Mouse (Mus musculus): ENCODE results near the gene Gatad2a. TPM values are rescaled to one million over a fixed set of nuclear protein-coding genes. Genes with fewer than 3 reads are reported as not detected.

Gatad2a gene
- polyA plus RNA-seq, 1 experiment from 2014 or later, result 18.9 TPM

GRCm38 (mm10) chr8:69936050-69936794 is 60.0 kb downstream of the Gatad2a start:
- ATAC-seq (ENCODE audit: low read depth), result peak; percentile 22; the same call in 1 of the 2 replicates
- 71% methylated on average over 7 of the region's 7 CpGs for WGBS (ENCODE audit: insufficient replicate concordance)
- H3K4me3 ChIP-seq (ENCODE audit: low read depth, low read length), result no peak overlapping the region
- H3K36me3 ChIP-seq (ENCODE audit: control insufficient read depth, insufficient read depth), result peaks cover 3% of the 10 kb centered on the region; the same call in 1 of the 2 replicates
- no peak overlapping the region for H3K4me2 ChIP-seq (ENCODE audit: low read depth, low read length)
- H3K4me1 ChIP-seq (ENCODE audit: control insufficient read depth, low read depth, low read length), result peaks cover 30% of the 10 kb centered on the region
- no peak overlapping the region for H3K9ac ChIP-seq (ENCODE audit: low read depth, low read length)
- no peak overlapping the region for H3K27ac ChIP-seq (ENCODE audit: low read length)
- H3K27me3 ChIP-seq (ENCODE audit: control insufficient read depth, insufficient read depth, low read depth, low read length), result no peaks in the 10 kb centered on the region
- H3K9me3 ChIP-seq (replicated peaks; ENCODE audit: control insufficient read depth, low read length), result no peaks in the 10 kb centered on the region

GRCm38 (mm10) chr8:69935431-69935830 is 60.8 kb downstream of the Gatad2a start:
- Histone ChIP-seq H3K27ac (ENCODE audit: low read length) (no peak overlapping the region), H3K9me3 (replicated peaks; ENCODE audit: control insufficient read depth, low read length) (no peaks in the 10 kb centered on the region), H3K36me3 (ENCODE audit: control insufficient read depth, insufficient read depth) (peaks cover 3% of the 10 kb centered on the region; the same call in 1 of the 2 replicates), H3K4me3 (ENCODE audit: low read depth, low read length) (no peak overlapping the region), H3K9ac (ENCODE audit: low read depth, low read length) (no peak overlapping the region), H3K27me3 (ENCODE audit: control insufficient read depth, insufficient read depth, low read depth, low read length) (no peaks in the 10 kb centered on the region), H3K4me1 (ENCODE audit: control insufficient read depth, low read depth, low read length) (peaks cover 29% of the 10 kb centered on the region), H3K4me2 (ENCODE audit: low read depth, low read length) (no peak overlapping the region)
- ATAC-seq (ENCODE audit: low read depth), result no peak
- 88% methylated on average over 3 of the region's 3 CpGs for WGBS (ENCODE audit: insufficient replicate concordance)

GRCm38 (mm10) chr8:69934582-69934981 is 61.6 kb downstream of the Gatad2a start:
- 78% methylated on average over 5 of the region's 5 CpGs for WGBS (ENCODE audit: insufficient replicate concordance)
- H3K27ac ChIP-seq (ENCODE audit: low read length), result no peak overlapping the region
- no peak overlapping the region for H3K4me2 ChIP-seq (ENCODE audit: low read depth, low read length)
- no peak for ATAC-seq (ENCODE audit: low read depth)
- no peaks in the 10 kb centered on the region for H3K9me3 ChIP-seq (replicated peaks; ENCODE audit: control insufficient read depth, low read length)
- H3K4me1 ChIP-seq (ENCODE audit: control insufficient read depth, low read depth, low read length), result peaks cover 21% of the 10 kb centered on the region
- H3K4me3 ChIP-seq (ENCODE audit: low read depth, low read length), result no peak overlapping the region
- H3K9ac ChIP-seq (ENCODE audit: low read depth, low read length), result no peak overlapping the region
- H3K36me3 ChIP-seq (ENCODE audit: control insufficient read depth, insufficient read depth), result peaks cover 3% of the 10 kb centered on the region; the same call in 1 of the 2 replicates
- no peaks in the 10 kb centered on the region for H3K27me3 ChIP-seq (ENCODE audit: control insufficient read depth, insufficient read depth, low read depth, low read length)

GRCm38 (mm10) chr8:69933811-69934210 is 62.4 kb downstream of the Gatad2a start:
- no peak for ATAC-seq (ENCODE audit: low read depth)
- Histone ChIP-seq H3K4me1 (ENCODE audit: control insufficient read depth, low read depth, low read length) (peaks cover 17% of the 10 kb centered on the region), H3K4me2 (ENCODE audit: low read depth, low read length) (no peak overlapping the region), H3K9me3 (replicated peaks; ENCODE audit: control insufficient read depth, low read length) (no peaks in the 10 kb centered on the region), H3K27ac (ENCODE audit: low read length) (no peak overlapping the region), H3K9ac (ENCODE audit: low read depth, low read length) (no peak overlapping the region), H3K36me3 (ENCODE audit: control insufficient read depth, insufficient read depth) (peaks cover 3% of the 10 kb centered on the region; the same call in 1 of the 2 replicates), H3K4me3 (ENCODE audit: low read depth, low read length) (no peak overlapping the region), H3K27me3 (ENCODE audit: control insufficient read depth, insufficient read depth, low read depth, low read length) (no peaks in the 10 kb centered on the region)
- 29% methylated on average over 2 of the region's 2 CpGs for WGBS (ENCODE audit: insufficient replicate concordance)

GRCm38 (mm10) chr8:69926901-69927300 is 69.3 kb downstream of the Gatad2a start:
- ATAC-seq (ENCODE audit: low read depth), result no peak
- peaks cover 29% of the 10 kb centered on the region for H3K4me1 ChIP-seq (ENCODE audit: control insufficient read depth, low read depth, low read length)
- H3K4me3 ChIP-seq (ENCODE audit: low read depth, low read length), result no peak overlapping the region
- H3K27me3 ChIP-seq (ENCODE audit: control insufficient read depth, insufficient read depth, low read depth, low read length), result no peaks in the 10 kb centered on the region
- H3K4me2 ChIP-seq (ENCODE audit: low read depth, low read length), result no peak overlapping the region
- no peaks in the 10 kb centered on the region for H3K9me3 ChIP-seq (replicated peaks; ENCODE audit: control insufficient read depth, low read length)
- H3K27ac ChIP-seq (ENCODE audit: low read length), result no peak overlapping the region
- H3K9ac ChIP-seq (ENCODE audit: low read depth, low read length), result no peak overlapping the region
- no peaks in the 10 kb centered on the region for H3K36me3 ChIP-seq (ENCODE audit: control insufficient read depth, insufficient read depth)

- peak overlapping the region; percentile 8 for H3K27ac ChIP-seq (ENCODE audit: low read length)
- 15% methylated on average over 1 of the region's 1 CpGs for WGBS (ENCODE audit: insufficient replicate concordance)
- no peak overlapping the region for H3K4me3 ChIP-seq (ENCODE audit: low read depth, low read length)
- H3K36me3 ChIP-seq (ENCODE audit: control insufficient read depth, insufficient read depth), result no peaks in the 10 kb centered on the region
- H3K9ac ChIP-seq (ENCODE audit: low read depth, low read length), result no peak overlapping the region
- H3K9me3 ChIP-seq (replicated peaks; ENCODE audit: control insufficient read depth, low read length), result no peaks in the 10 kb centered on the region
- H3K4me1 ChIP-seq (ENCODE audit: control insufficient read depth, low read depth, low read length), result peaks cover 58% of the 10 kb centered on the region
- H3K27me3 ChIP-seq (ENCODE audit: control insufficient read depth, insufficient read depth, low read depth, low read length), result no peaks in the 10 kb centered on the region
- peak overlapping the region; percentile 4; the same call in 1 of the 2 replicates for H3K4me2 ChIP-seq (ENCODE audit: low read depth, low read length)
- 0 out of 2 replicates have a peak, but pooled peaks have one; percentile 26 for ATAC-seq (ENCODE audit: low read depth)
Observed at GRCm38 (mm10) chr8:69923986-69924385, 72.2 kb downstream of the Gatad2a start.

- Histone ChIP-seq H3K4me3 (ENCODE audit: low read depth, low read length) (no peak overlapping the region), H3K4me2 (ENCODE audit: low read depth, low read length) (peak overlapping the region; percentile 49; the same call in 1 of the 2 replicates), H3K27me3 (ENCODE audit: control insufficient read depth, insufficient read depth, low read depth, low read length) (no peaks in the 10 kb centered on the region), H3K27ac (ENCODE audit: low read length) (peak overlapping the region; percentile 78; the same call in 1 of the 2 replicates), H3K9ac (ENCODE audit: low read depth, low read length) (no peak overlapping the region; the same call in 1 of the 2 replicates), H3K4me1 (ENCODE audit: control insufficient read depth, low read depth, low read length) (peaks cover 64% of the 10 kb centered on the region), H3K36me3 (ENCODE audit: control insufficient read depth, insufficient read depth) (peaks cover 9% of the 10 kb centered on the region), H3K9me3 (replicated peaks; ENCODE audit: control insufficient read depth, low read length) (no peaks in the 10 kb centered on the region)
- ATAC-seq (ENCODE audit: low read depth), result no peak
- WGBS (ENCODE audit: insufficient replicate concordance), result 82% methylated on average over 2 of the region's 2 CpGs
Observed at GRCm38 (mm10) chr8:69921141-69921540, 75.0 kb downstream of the Gatad2a start.

GRCm38 (mm10) chr8:69919876-69920662 is 76.1 kb downstream of the Gatad2a start:
- Histone ChIP-seq H3K9me3 (replicated peaks; ENCODE audit: control insufficient read depth, low read length) (no peaks in the 10 kb centered on the region), H3K27ac (ENCODE audit: low read length) (peak overlapping the region; percentile 78), H3K4me2 (ENCODE audit: low read depth, low read length) (peak overlapping the region; percentile 49), H3K36me3 (ENCODE audit: control insufficient read depth, insufficient read depth) (peaks cover 14% of the 10 kb centered on the region), H3K9ac (ENCODE audit: low read depth, low read length) (peak overlapping the region; percentile 37), H3K27me3 (ENCODE audit: control insufficient read depth, insufficient read depth, low read depth, low read length) (no peaks in the 10 kb centered on the region), H3K4me1 (ENCODE audit: control insufficient read depth, low read depth, low read length) (peaks cover 63% of the 10 kb centered on the region), H3K4me3 (ENCODE audit: low read depth, low read length) (peak overlapping the region; percentile 21)
- peak; percentile 80 for ATAC-seq (ENCODE audit: low read depth)
- WGBS (ENCODE audit: insufficient replicate concordance), result 26% methylated on average over 11 of the region's 11 CpGs

GRCm38 (mm10) chr8:69919010-69919409 is 77.2 kb downstream of the Gatad2a start:
- Histone ChIP-seq H3K9me3 (replicated peaks; ENCODE audit: control insufficient read depth, low read length) (no peaks in the 10 kb centered on the region), H3K27me3 (ENCODE audit: control insufficient read depth, insufficient read depth, low read depth, low read length) (no peaks in the 10 kb centered on the region), H3K4me2 (ENCODE audit: low read depth, low read length) (no peak overlapping the region), H3K4me3 (ENCODE audit: low read depth, low read length) (no peak overlapping the region), H3K27ac (ENCODE audit: low read length) (no peak overlapping the region), H3K9ac (ENCODE audit: low read depth, low read length) (no peak overlapping the region), H3K4me1 (ENCODE audit: control insufficient read depth, low read depth, low read length) (peaks cover 53% of the 10 kb centered on the region), H3K36me3 (ENCODE audit: control insufficient read depth, insufficient read depth) (peaks cover 23% of the 10 kb centered on the region)
- peak; percentile 28; the same call in 1 of the 2 replicates for ATAC-seq (ENCODE audit: low read depth)
- WGBS (ENCODE audit: insufficient replicate concordance), result 50% methylated on average over 1 of the region's 1 CpGs

Measured in liver, embryonic 16.5 days (tissue).